Mouse (Mus musculus) spleen, adult 2 months (tissue): Measurements from ENCODE around the gene Pim3. TPM values are rescaled to one million over a fixed set of nuclear protein-coding genes. Genes with fewer than 3 reads are reported as not detected.

Experiments used
- DNase-seq, 2 experiments: peaks; one replicate each; pipeline versions ENCODE4 v3.0.0 to v3.0.0-alpha.2; 2012 to 2021; ENCODE audit warnings: low spot score in 2 of 2, low read depth in 1 of 2
- H3K27ac ChIP-seq: fragments of 200-500 bp; 2 replicates; pipeline ENCODE4 v1.5.1; 2012; ENCODE audit warnings: low read length, inconsistent platforms; ENCODE audit not compliant: insufficient read depth
- H3K27me3 ChIP-seq: fragments of 200-500 bp; 2 replicates; pipeline ENCODE4 v1.6.1; 2012; ENCODE audit warnings: mild to moderate bottlenecking, moderate library complexity, low read length, inconsistent platforms; ENCODE audit not compliant: control insufficient read depth, insufficient read depth
- H3K36me3 ChIP-seq: fragments of 200-500 bp; 2 replicates; pipeline ENCODE4 v1.6.1; 2012; ENCODE audit warnings: mild to moderate bottlenecking, low read length, inconsistent platforms; ENCODE audit not compliant: control insufficient read depth, insufficient read depth
- H3K4me1 ChIP-seq: fragments of 200-500 bp; 2 replicates; pipeline ENCODE4 v1.6.1; 2011; ENCODE audit warnings: inconsistent platforms; ENCODE audit not compliant: control insufficient read depth, insufficient read depth, insufficient read length
- H3K4me3 ChIP-seq: fragments of 200-500 bp; 2 replicates; pipeline ENCODE4 v1.5.1; 2011; ENCODE audit warnings: mild to moderate bottlenecking, inconsistent platforms; ENCODE audit not compliant: insufficient read depth, insufficient read length; ENCODE audit errors: extremely low read depth
- CTCF ChIP-seq: fragments of 200-500 bp; IDR thresholded peaks from 2 replicates; pipeline ENCODE4 v1.5.1; 2011; ENCODE audit warnings: mild to moderate bottlenecking, inconsistent platforms; ENCODE audit not compliant: insufficient read depth, insufficient read length, insufficient replicate concordance; ENCODE audit errors: extremely low read depth
- POLR2A ChIP-seq: fragments of 200-500 bp; IDR thresholded peaks from 2 replicates; pipeline ENCODE4 v1.6.1; 2011; ENCODE audit warnings: low read depth, low read length, inconsistent platforms
- WGBS: fragments of 180-500 bp; shearing (Covaris S2); methylation state at CpG from one replicate; pipeline ENCODE4 v1.1.7; 2018; 5-methylcytosine and 5-hydroxymethylcytosine counted together
- polyA plus RNA-seq: library from polyadenylated mRNA; depleted of rRNA; stranded (reverse); fragments of >200 nt; gene quantifications from 2 replicates; pipeline ENCODE4 v1.2.3, GENCODE M21; 2012

Gene Pim3
- polyA plus RNA-seq, 1 experiment: 16.2 TPM

- Histone ChIP-seq H3K36me3 (peaks cover 10% of the 10 kb centered on the region), H3K4me3 (no peak overlapping the region), H3K27ac (peak overlapping the region; percentile 43; the same call in 1 of the 2 replicates), H3K27me3 (no peaks in the 10 kb centered on the region), H3K4me1 (peaks cover 17% of the 10 kb centered on the region)
- no peak for DNase-seq
- TF ChIP-seq POLR2A (no peak), CTCF (no peak)
- WGBS: 87% methylated on average over 6 of the region's 6 CpGs
These were observed 6.2 kb downstream of the Pim3 start for GRCm38 (mm10) chr15:88868024-88868742.

GRCm38 (mm10) chr15:88870418-88871185 is 8.6 kb downstream of the Pim3 start:
- Histone ChIP-seq H3K27ac (no peak overlapping the region), H3K4me3 (no peak overlapping the region), H3K36me3 (no peaks in the 10 kb centered on the region), H3K4me1 (peaks cover 11% of the 10 kb centered on the region; the same call in 1 of the 2 replicates), H3K27me3 (no peaks in the 10 kb centered on the region)
- DNase-seq: no peak
- WGBS: 68% methylated on average over 5 of the region's 5 CpGs
- TF ChIP-seq POLR2A (no peak), CTCF (no peak)

GRCm38 (mm10) chr15:88874061-88874460 is 12.1 kb downstream of the Pim3 start:
- Histone ChIP-seq H3K4me1 (no peaks in the 10 kb centered on the region), H3K4me3 (no peak overlapping the region), H3K36me3 (no peaks in the 10 kb centered on the region), H3K27ac (no peak overlapping the region), H3K27me3 (no peaks in the 10 kb centered on the region)
- DNase-seq: no peak
- WGBS: 92% methylated on average over 3 of the region's 3 CpGs
- TF ChIP-seq POLR2A (no peak), CTCF (no peak)

- no peaks in the 10 kb centered on the region for H3K27me3 ChIP-seq
- no peaks in the 10 kb centered on the region for H3K36me3 ChIP-seq
- H3K27ac ChIP-seq: no peak overlapping the region
- 89% methylated on average over 6 of the region's 6 CpGs for WGBS
- no peaks in the 10 kb centered on the region for H3K4me1 ChIP-seq
- no peak for TF ChIP-seq POLR2A
- TF ChIP-seq CTCF: no peak
- DNase-seq: no peak
- H3K4me3 ChIP-seq: no peak overlapping the region
These were observed 12.5 kb downstream of the Pim3 start for GRCm38 (mm10) chr15:88874477-88874876.

GRCm38 (mm10) chr15:88875625-88876081 is 13.7 kb downstream of the Pim3 start:
- H3K4me3 ChIP-seq: no peak overlapping the region
- 52% methylated on average over 10 of the region's 10 CpGs for whole genome bisulfite sequencing
- no peaks in the 10 kb centered on the region for H3K36me3 ChIP-seq
- H3K27me3 ChIP-seq: no peaks in the 10 kb centered on the region
- no peak for DNase-seq
- no peak overlapping the region for H3K27ac ChIP-seq
- no peak for TF ChIP-seq CTCF
- no peak for TF ChIP-seq POLR2A
- H3K4me1 ChIP-seq: no peaks in the 10 kb centered on the region

GRCm38 (mm10) chr15:88876155-88877020 is 14.4 kb downstream of the Pim3 start:
- H3K4me1 ChIP-seq: no peaks in the 10 kb centered on the region
- H3K27me3 ChIP-seq: no peaks in the 10 kb centered on the region
- WGBS: 16% methylated on average over 28 of the region's 28 CpGs
- no peak overlapping the region for H3K27ac ChIP-seq
- H3K4me3 ChIP-seq: no peak overlapping the region
- H3K36me3 ChIP-seq: no peaks in the 10 kb centered on the region
- DNase-seq: peak in 1 of 2 experiments; percentile 77
- no peak for TF ChIP-seq POLR2A
- peak; percentile 94 for TF ChIP-seq CTCF
